Mouse (Mus musculus): ENCODE results near the gene Ggact.

GRCm38 (mm10) chr14:122891470-122891968 is 22.0 kb downstream of the Ggact start:
- TF ChIP-seq CTCF (IDR thresholded peaks at IDR 0.05; ENCODE audit: extremely low read depth, insufficient read length, insufficient replicate concordance, low read depth, low read length) (no peak), POLR2A (IDR thresholded peaks at IDR 0.05; ENCODE audit: low read depth, low read length) (no peak)
